Mouse (Mus musculus) MEL (cell line): ENCODE results near the gene Igf1r. TPM values are rescaled to one million over a fixed set of nuclear protein-coding genes. Genes with fewer than 3 reads are reported as not detected.

Source experiments
- DNase-seq: peaks from one replicate; pipeline ENCODE4 v3.0.0; 2011; ENCODE audit warnings: low read depth, low spot score
- H3K27ac ChIP-seq: 2 replicates; pipeline ENCODE4 v1.5.1; 2012; ENCODE audit warnings: low read depth, mild to moderate bottlenecking, control low read depth, low read length, moderate library complexity; ENCODE audit not compliant: control insufficient read depth
- H3K27me3 ChIP-seq, 2 experiments: fragments of 150-350 bp in 1 of 2; sonication (generic) in 1 of 2; 2 replicates each; pipeline ENCODE4 v1.6.1; 2012; ENCODE audit warnings: low read length in 2 of 2, mild to moderate bottlenecking in 2 of 2, improper control_type of control experiment in 1 of 2, moderate library complexity in 1 of 2; ENCODE audit not compliant: insufficient read depth in 2 of 2, control insufficient read depth in 1 of 2
- H3K36me3 ChIP-seq, 2 experiments: 2 replicates each; pipeline ENCODE4 v1.6.1; 2012 to 2014; ENCODE audit warnings: low read length in 2 of 2, improper control_type of control experiment in 1 of 2, inconsistent platforms in 1 of 2, mild to moderate bottlenecking in 1 of 2; ENCODE audit not compliant: insufficient read depth in 2 of 2, control insufficient read depth in 1 of 2
- H3K4me1 ChIP-seq, 2 experiments: fragments of 150-350 bp in 1 of 2; sonication (generic) in 1 of 2; 2 replicates each; pipeline ENCODE4 v1.6.1; 2012; ENCODE audit warnings: low read length in 2 of 2, improper control_type of control experiment in 1 of 2, mild to moderate bottlenecking in 1 of 2; ENCODE audit not compliant: insufficient read depth in 2 of 2, control insufficient read depth in 1 of 2
- H3K4me3 ChIP-seq, 2 experiments: fragments of 150-350 bp in 1 of 2; sonication (generic) in 1 of 2; 2 replicates each; pipeline ENCODE4 v1.5.1; 2012; ENCODE audit warnings: low read depth in 2 of 2, low read length in 2 of 2, mild to moderate bottlenecking in 2 of 2, moderate library complexity in 2 of 2, control low read depth in 1 of 2, improper control_type of control experiment in 1 of 2; ENCODE audit not compliant: control insufficient read depth in 1 of 2, insufficient read depth in 1 of 2
- H3K79me2 ChIP-seq: 2 replicates; pipeline ENCODE4 v1.6.1; 2012; ENCODE audit warnings: mild to moderate bottlenecking, low read length, moderate library complexity; ENCODE audit not compliant: control insufficient read depth, poor library complexity, insufficient read depth
- H3K9ac ChIP-seq: 2 replicates; pipeline ENCODE4 v1.6.1; 2012; ENCODE audit warnings: low read depth, mild to moderate bottlenecking, control low read depth, low read length, moderate library complexity; ENCODE audit not compliant: control insufficient read depth, poor library complexity, severe bottlenecking
- H3K9me3 ChIP-seq: fragments of 150-350 bp; sonication (generic); replicated peaks from 2 replicates; pipeline ENCODE4 v1.6.1; 2012; ENCODE audit warnings: mild to moderate bottlenecking, low read length, improper control_type of control experiment, moderate library complexity; ENCODE audit not compliant: insufficient read depth
- CHD1 ChIP-seq: IDR thresholded peaks from 2 replicates; pipeline ENCODE4 v1.6.1; 2012; ENCODE audit warnings: low read depth, mild to moderate bottlenecking, inconsistent platforms, low read length, improper control_type of control experiment
- EP300 ChIP-seq, 2 experiments: IDR thresholded peaks; 2 replicates each; pipeline ENCODE4 v1.6.1; 2011; ENCODE audit warnings: improper control_type of control experiment in 2 of 2, low read length in 2 of 2, low read depth in 1 of 2, mild to moderate bottlenecking in 1 of 2
- ETS1 ChIP-seq: IDR thresholded peaks from 2 replicates; pipeline ENCODE4 v1.6.1; 2012; ENCODE audit warnings: low read depth, mild to moderate bottlenecking, inconsistent platforms, low read length, improper control_type of control experiment, moderate library complexity
- GATA1 ChIP-seq: IDR thresholded peaks from 2 replicates; pipeline ENCODE4 v1.6.1; 2011; ENCODE audit warnings: low read depth, low read length, improper control_type of control experiment
- JUND ChIP-seq: IDR thresholded peaks from 2 replicates; pipeline ENCODE4 v1.6.1; 2011; ENCODE audit warnings: low read depth, mild to moderate bottlenecking, improper control_type of control experiment, low read length
- KAT2A ChIP-seq: conservative IDR thresholded peaks from 2 replicates; pipeline ENCODE4 v1.6.1; 2012; ENCODE audit warnings: low read depth, low read length, improper control_type of control experiment, inconsistent platforms
- MXI1 ChIP-seq: IDR thresholded peaks from 2 replicates; pipeline ENCODE4 v1.6.1; 2011; ENCODE audit warnings: mild to moderate bottlenecking, low read depth, low read length, improper control_type of control experiment
- NELFE ChIP-seq: IDR thresholded peaks from 2 replicates; pipeline ENCODE4 v1.6.1; 2011; ENCODE audit warnings: low read depth, low read length, improper control_type of control experiment
- NRF1 ChIP-seq: IDR thresholded peaks from 2 replicates; pipeline ENCODE4 v1.6.1; 2014; ENCODE audit warnings: low read depth, mild to moderate bottlenecking, inconsistent platforms, low read length, improper control_type of control experiment, moderate library complexity; ENCODE audit not compliant: poor library complexity, insufficient read depth, severe bottlenecking
- POLR2A ChIP-seq, 2 experiments: IDR thresholded peaks; 2 replicates each; pipeline ENCODE4 v1.6.1; 2011 to 2012; ENCODE audit warnings: low read length in 2 of 2, mild to moderate bottlenecking in 2 of 2, control low read depth in 1 of 2, improper control_type of control experiment in 1 of 2, low read depth in 1 of 2, moderate library complexity in 1 of 2; ENCODE audit not compliant: control insufficient read depth in 1 of 2, insufficient read depth in 1 of 2, poor library complexity in 1 of 2
- POLR2AphosphoS2 ChIP-seq: IDR thresholded peaks from 2 replicates; pipeline ENCODE4 v1.6.1; 2011; ENCODE audit warnings: low read length, improper control_type of control experiment
- POLR2AphosphoS5 ChIP-seq: IDR thresholded peaks from 2 replicates; pipeline ENCODE4 v1.6.1; 2012; ENCODE audit warnings: low read depth, borderline replicate concordance, mild to moderate bottlenecking, inconsistent platforms, low read length, moderate library complexity, mixed read lengths
- RAD21 ChIP-seq: IDR thresholded peaks from 2 replicates; pipeline ENCODE4 v1.6.1; 2011; ENCODE audit warnings: mild to moderate bottlenecking, low read depth, low read length, improper control_type of control experiment
- RCOR1 ChIP-seq: IDR thresholded peaks from 2 replicates; pipeline ENCODE4 v1.6.1; 2012; ENCODE audit warnings: low read depth, mild to moderate bottlenecking, inconsistent platforms, low read length, improper control_type of control experiment
- TAL1 ChIP-seq: IDR thresholded peaks from 2 replicates; pipeline ENCODE4 v1.6.1; 2012; ENCODE audit warnings: mild to moderate bottlenecking, inconsistent platforms, low read length, moderate library complexity, mixed read lengths
- TBP ChIP-seq: IDR thresholded peaks from 2 replicates; pipeline ENCODE4 v1.8.0; 2011; ENCODE audit warnings: low read depth, low read length, improper control_type of control experiment
- TCF12 ChIP-seq: IDR thresholded peaks from 2 replicates; pipeline ENCODE4 v1.6.1; 2014; ENCODE audit warnings: low read depth, mild to moderate bottlenecking, inconsistent platforms, low read length, improper control_type of control experiment, moderate library complexity
- UBTF ChIP-seq: IDR thresholded peaks from 2 replicates; pipeline ENCODE4 v1.6.1; 2012; ENCODE audit warnings: low read depth, mild to moderate bottlenecking, inconsistent platforms, low read length, improper control_type of control experiment, moderate library complexity, borderline replicate concordance; ENCODE audit not compliant: insufficient read depth
- USF1 ChIP-seq: IDR thresholded peaks from 2 replicates; pipeline ENCODE4 v1.6.1; 2014; ENCODE audit warnings: low read depth, mild to moderate bottlenecking, inconsistent platforms, low read length, improper control_type of control experiment, moderate library complexity
- ZC3H11A ChIP-seq: IDR thresholded peaks from 2 replicates; pipeline ENCODE4 v1.6.1; 2012; ENCODE audit warnings: low read depth, mild to moderate bottlenecking, inconsistent platforms, low read length, improper control_type of control experiment
- ZMIZ1 ChIP-seq: IDR thresholded peaks from 2 replicates; pipeline ENCODE4 v1.6.1; 2012; ENCODE audit warnings: low read depth, mild to moderate bottlenecking, inconsistent platforms, low read length, improper control_type of control experiment, moderate library complexity
- polyA plus RNA-seq, 2 experiments: library from polyadenylated mRNA; stranded (reverse) in 1 of 2; unstranded in 1 of 2; fragments of >175 nt in 1 of 2; fragments of >200 nt in 1 of 2; gene quantifications; 2 replicates each; pipeline versions ENCODE4 v1.2.1 to v1.2.4; 2012; ENCODE audit warnings: low replicate concordance in 2 of 2, low read depth in 1 of 2; ENCODE audit not compliant: insufficient read length in 2 of 2, insufficient read depth in 1 of 2, missing spikeins in 1 of 2
- total RNA-seq: library from RNA; depleted of rRNA; stranded (reverse); fragments of 300-350 nt; gene quantifications from 2 replicates; pipeline ENCODE4 v1.2.3, GENCODE M21; 2012

The Igf1r gene
- total and polyA plus RNA-seq, 3 experiments, result 11.8 to 11.9 TPM; not detected in 1

- H3K27ac ChIP-seq, result no peak overlapping the region
- no peaks in the 10 kb centered on the region for H3K9me3 ChIP-seq
- H3K27me3 ChIP-seq, result no peaks in the 10 kb centered on the region
- H3K4me1 ChIP-seq, result no peaks in the 10 kb centered on the region
- no peaks in the 10 kb centered on the region for H3K79me2 ChIP-seq
- H3K9ac ChIP-seq, result no peak overlapping the region
- H3K36me3 ChIP-seq, result no peaks in the 10 kb centered on the region
- DNase-seq, result no peak
- TF ChIP-seq ZC3H11A (no peak), ETS1 (no peak), USF1 (no peak), TBP (no peak), JUND (no peak), POLR2AphosphoS5 (no peak), TAL1 (no peak), POLR2AphosphoS2 (no peak), TCF12 (no peak), MXI1 (no peak), NELFE (no peak), POLR2A (IDR thresholded peaks at IDR 0.05; ENCODE audit: control insufficient read depth in 1 of 2, insufficient read depth in 1 of 2, low read depth in 1 of 2, low read length in 2 of 2, poor library complexity in 1 of 2) (no peak), ZMIZ1 (no peak), RAD21 (no peak), KAT2A (no peak), CHD1 (no peak), EP300 (IDR thresholded peaks at IDR 0.05; ENCODE audit: low read depth in 1 of 2, low read length in 2 of 2) (no peak)
- H3K4me3 ChIP-seq, result no peak overlapping the region
Measured at GRCm38 (mm10) chr7:68233619-68234223, 281.1 kb downstream of the Igf1r start.

- H3K9me3 ChIP-seq, result no peaks in the 10 kb centered on the region
- H3K79me2 ChIP-seq, result no peaks in the 10 kb centered on the region
- H3K4me1 ChIP-seq, result no peaks in the 10 kb centered on the region
- H3K27ac ChIP-seq, result no peak overlapping the region
- no peaks in the 10 kb centered on the region for H3K36me3 ChIP-seq
- no peak overlapping the region for H3K4me3 ChIP-seq
- H3K9ac ChIP-seq, result no peak overlapping the region
- TF ChIP-seq TBP (no peak), GATA1 (no peak), UBTF (no peak), RCOR1 (no peak), NRF1 (no peak), EP300 (IDR thresholded peaks at IDR 0.05; ENCODE audit: low read depth in 1 of 2, low read length in 2 of 2) (no peak), TCF12 (no peak)
- TF ChIP-seq, all 39 proteins: peak for 0
- no peak for DNase-seq
- peaks cover 0 to 3% of the 10 kb centered on the region in 2 experiments; a peak in 2 of 4 replicates for H3K27me3 ChIP-seq
Measured at GRCm38 (mm10) chr7:68236817-68237216, 284.2 kb downstream of the Igf1r start.
